Mouse (Mus musculus): Measurements from ENCODE around the gene Stard9.

Stard9 gene

DNA sequence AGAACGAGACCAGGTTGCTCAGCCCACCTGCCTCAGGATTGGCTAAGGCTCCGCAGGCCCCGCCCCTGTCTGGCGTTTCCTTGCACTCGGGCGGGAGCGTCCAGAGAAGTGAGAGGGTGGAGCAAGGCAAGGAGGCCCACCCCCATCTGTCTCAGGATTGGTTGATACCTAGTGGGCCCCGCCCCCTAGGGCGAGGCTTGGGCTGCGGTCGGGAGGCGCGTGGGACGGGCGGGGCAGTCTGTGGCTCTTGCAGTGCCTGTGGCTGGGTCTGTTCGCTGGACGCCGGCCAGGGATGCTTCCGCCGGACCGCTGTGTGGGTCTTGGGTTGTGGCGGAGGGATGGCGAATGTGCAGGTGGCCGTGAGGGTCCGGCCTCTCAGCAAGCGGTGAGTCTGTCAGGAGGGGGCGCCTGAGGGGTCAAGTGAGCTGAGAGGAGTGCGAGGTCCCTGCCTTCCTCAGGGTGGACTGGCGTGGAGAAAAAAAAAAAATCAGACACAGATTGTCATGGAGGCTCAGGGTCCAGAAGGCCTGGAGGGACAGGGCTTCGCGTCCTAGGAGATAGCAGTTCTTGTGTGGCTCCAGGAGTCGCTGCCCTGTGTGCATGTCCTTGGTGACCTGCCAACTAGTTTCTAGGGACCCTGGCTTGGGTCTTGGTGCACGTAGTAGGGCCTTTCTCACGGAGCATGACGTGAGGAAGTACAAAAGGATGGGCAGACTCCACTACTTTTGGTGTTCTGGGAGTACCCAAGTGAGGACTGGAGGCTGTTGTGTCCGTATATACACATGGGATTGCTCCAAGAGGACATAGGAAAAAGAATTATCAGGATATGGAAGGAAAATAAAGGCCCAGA lies at the start of gene Stard9:
Gene Stard9, plus strand, starts transcription at position 236 of the 850 bp plus-strand sequence.
- in situ Hi-C loops (cut with MboI; ENCODE audit: low pct_unique_long_range_greater_than_20kb in 1 of 2, low sequenced_read_pairs in 2 of 2, unreplicated experiment in 1 of 2) = no loop called here

DNA sequence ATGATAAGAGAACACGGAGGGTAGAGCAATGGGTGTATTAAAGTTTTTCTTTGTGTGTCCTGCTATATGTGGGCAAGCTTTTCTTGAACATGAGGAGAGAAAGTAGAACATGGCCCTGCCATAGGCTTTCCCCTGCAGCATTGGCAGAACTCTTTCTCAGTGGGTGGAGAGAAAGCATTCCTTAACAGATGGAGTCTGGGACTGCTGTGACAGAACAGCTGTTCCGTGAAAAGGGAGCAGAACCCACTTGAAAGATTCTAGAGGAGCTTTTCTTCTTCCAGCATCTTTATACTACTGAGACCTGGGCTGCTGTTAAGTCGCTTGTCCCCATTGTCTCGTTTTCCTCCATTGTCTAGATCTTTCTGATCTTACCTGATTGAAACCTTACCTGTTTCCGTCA lies 39.2 kb upstream of the Stard9 start:
- in situ Hi-C loops (cut with MboI; ENCODE audit: low pct_unique_long_range_greater_than_20kb in 1 of 2, low sequenced_read_pairs in 2 of 2, unreplicated experiment in 1 of 2) = no loop called here

DNA sequence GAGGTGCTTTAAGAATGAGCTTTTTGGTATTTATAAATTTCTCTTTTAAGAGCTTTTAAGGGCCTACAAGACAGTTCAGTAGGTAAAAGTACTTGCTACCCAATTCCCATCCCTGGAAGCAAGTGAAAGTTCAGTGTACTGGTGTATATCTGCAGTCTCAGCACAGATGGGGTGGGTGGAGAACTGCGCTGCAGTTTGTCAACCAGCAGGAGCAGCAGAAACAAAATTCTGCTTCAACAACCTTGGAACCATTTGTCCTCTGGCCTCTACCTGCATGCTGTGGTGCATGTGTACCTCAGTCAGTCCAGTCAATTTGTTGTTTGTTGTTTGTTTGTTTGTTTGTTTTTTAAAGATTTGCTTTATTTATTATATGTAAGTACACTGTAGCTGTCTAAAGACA lies 36.7 kb upstream of the Stard9 start:
- in situ Hi-C loops (cut with MboI; ENCODE audit: low pct_unique_long_range_greater_than_20kb in 1 of 2, low sequenced_read_pairs in 2 of 2, unreplicated experiment in 1 of 2) = no loop called here

DNA sequence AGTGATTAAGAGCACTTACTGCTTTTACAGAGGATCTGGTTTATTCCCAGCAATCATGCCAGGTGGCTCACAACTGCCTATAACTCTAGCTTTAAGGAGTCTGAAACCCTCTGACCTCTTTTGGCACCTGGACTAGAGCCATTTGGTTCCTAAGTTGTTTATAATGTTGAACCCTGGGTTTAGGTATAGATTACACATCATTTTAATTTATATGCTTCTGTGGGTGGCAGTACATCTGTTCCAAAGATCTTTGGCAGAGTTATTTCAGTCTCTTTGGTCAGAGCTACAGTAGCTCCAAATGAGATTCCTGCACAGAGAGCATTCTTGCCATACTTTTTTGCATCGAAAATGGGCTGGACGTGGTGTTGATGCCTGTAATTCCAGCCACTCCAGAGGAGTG lies 31.2 kb upstream of the Stard9 start:
- in situ Hi-C loops (cut with MboI; ENCODE audit: low pct_unique_long_range_greater_than_20kb in 1 of 2, low sequenced_read_pairs in 2 of 2, unreplicated experiment in 1 of 2) = no loop called here

DNA sequence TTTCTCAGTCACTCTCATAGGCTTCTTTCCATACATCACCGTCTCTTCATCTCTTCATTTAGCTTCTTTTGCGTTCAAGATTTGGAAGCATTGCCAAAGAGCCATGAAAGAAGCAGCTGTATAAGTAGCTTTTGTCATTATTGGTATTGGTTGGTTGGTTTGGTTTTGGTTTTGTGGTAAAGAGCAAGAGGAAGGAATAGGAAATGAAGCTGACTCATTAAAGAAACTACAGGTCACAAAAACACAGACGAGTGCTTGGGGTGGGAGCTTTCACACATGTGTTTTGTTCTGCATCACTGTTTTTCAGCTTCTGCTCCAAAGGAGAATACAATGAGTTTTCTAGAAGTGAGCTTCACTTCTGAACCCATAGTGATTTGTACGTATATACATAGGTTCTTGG lies 29.4 kb upstream of the Stard9 start:
- in situ Hi-C loops (cut with MboI; ENCODE audit: low pct_unique_long_range_greater_than_20kb in 1 of 2, low sequenced_read_pairs in 2 of 2, unreplicated experiment in 1 of 2) = no loop called here

DNA sequence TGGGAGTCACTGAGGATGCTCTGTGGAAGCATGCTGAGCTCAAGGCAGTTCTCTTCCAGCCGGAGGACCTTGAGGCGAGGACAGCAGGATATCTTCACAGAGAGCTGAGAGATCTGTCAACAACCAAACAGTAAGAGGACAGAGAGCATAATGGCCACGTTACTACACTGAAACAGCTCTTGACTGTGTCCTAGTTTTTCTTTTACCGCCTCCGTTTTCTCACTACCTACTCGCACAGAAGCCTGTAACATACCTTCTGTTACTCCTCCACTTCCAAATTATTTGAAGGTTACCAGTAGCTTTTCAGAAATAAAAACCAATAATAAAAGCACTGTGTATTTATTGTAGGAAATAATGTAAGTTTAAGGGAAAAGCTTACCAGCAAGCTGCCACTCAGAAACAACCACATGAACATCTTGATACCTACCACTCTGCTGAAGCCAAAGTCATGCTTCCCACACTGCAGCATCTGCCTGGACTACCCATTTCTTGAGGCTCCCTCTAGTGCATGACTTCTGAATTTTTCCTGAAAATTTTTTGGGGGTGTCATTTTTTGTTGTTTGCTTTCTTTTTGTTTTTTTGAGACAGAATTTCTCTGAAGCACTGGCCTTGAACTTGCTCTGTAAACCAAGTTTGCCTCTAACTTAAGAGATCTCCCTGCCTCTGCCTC lies 22.8 kb upstream of the Stard9 start:
- in situ Hi-C loops (cut with MboI; ENCODE audit: low pct_unique_long_range_greater_than_20kb in 1 of 2, low sequenced_read_pairs in 2 of 2, unreplicated experiment in 1 of 2) = loop anchor here in 1 of 2 experiments (10.0 kb wide), 1 partner anchor 121 kb away; no protein-coding TSS in a partner anchor

DNA sequence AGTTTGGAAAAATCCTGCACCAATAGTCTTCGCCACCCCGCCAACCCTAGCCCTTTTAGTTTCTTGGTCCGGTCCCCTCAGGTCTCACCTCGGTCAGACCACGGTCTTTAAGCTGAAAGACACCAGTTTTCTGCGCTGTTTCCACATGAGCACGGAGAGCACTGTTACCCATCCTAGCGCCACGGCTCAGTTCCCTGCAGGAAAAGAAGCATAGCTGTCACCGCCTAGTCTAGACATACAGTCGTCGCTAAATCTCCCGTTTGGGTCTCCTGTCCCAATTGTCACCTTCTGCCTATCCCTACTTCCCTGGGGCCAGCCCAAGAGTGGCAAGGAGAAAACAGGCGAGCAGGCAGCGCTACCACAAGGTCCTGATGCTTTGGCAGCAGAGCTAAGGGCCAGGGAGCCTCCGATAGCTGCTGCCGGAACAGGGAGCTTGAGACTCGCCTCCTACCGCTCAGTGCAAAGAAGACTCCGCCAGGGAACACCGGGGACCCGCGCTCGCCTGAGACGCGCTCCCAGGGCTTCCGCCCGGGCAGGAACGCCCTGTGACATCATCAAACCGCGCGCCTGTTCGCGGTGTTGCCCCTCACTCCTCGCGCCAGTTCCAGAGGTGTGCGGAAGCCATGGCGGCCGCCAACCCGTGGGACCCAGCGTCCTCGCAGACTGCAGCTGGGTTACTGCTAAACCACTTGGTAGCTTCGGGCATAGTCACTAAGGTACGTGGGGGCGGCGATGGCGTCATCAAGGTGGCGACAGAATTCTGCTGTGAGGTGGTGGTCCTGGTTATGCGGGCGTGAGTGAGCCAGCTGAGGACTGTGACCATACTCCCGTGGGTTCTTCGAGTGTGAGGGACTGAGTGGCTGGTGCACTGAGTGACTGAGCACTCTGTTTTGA lies 19.8 kb upstream of the Stard9 start, which contains the start of the genes Haus2 and Lrrc57:
Gene Haus2, plus strand, starts transcription at position 554 of the 894 bp plus-strand sequence.
Gene Lrrc57, minus strand, starts transcription at position 691 of the 894 bp plus-strand sequence.
- in situ Hi-C loops (cut with MboI; ENCODE audit: low pct_unique_long_range_greater_than_20kb in 1 of 2, low sequenced_read_pairs in 2 of 2, unreplicated experiment in 1 of 2) = loop anchor here in 1 of 2 experiments (10.0 kb wide), 1 partner anchor 124 kb away; no protein-coding TSS in a partner anchor

DNA sequence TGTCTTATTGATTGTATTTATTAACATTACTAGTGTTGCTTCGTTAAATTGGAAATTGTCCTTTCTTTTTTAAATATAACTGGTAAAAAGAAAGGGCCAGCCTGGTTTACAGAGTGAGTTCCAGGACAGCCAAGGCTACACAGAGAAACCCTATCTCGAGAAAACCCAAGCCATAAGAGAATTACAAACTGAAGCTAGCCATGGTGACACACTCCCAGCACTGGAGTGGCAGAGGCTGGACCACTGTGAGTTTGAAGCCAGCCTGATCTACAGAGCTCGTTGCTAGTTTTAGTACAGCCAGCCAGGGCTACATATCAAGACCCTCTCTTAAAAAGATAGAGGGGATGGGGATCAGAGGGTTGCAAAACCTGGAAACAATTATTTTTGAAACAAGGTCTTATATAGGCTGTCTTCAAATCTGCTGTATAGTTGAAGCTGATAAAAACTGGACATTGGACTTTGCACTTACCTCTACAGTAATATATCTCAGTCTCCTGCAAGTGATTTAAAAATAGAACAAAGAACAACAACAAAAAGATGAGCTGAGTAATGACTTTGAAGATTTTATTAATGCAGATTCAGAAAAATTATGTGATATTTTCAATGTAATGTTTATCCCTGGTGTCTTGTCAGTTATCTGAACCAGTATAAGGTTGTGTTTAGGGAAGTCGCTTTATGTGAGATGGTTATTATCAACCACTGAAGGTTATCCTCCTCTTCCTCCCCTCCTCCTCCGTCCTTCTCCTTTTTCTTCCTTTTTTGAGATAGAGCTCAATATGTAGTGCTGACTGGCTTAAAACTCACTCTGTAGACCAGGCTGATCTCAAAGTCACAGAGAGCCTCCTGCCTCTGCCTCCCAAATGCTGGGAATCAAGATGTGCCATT lies 12.4 kb upstream of the Stard9 start:
- in situ Hi-C loops (cut with MboI; ENCODE audit: low pct_unique_long_range_greater_than_20kb in 1 of 2, low sequenced_read_pairs in 2 of 2, unreplicated experiment in 1 of 2) = no loop called here

DNA sequence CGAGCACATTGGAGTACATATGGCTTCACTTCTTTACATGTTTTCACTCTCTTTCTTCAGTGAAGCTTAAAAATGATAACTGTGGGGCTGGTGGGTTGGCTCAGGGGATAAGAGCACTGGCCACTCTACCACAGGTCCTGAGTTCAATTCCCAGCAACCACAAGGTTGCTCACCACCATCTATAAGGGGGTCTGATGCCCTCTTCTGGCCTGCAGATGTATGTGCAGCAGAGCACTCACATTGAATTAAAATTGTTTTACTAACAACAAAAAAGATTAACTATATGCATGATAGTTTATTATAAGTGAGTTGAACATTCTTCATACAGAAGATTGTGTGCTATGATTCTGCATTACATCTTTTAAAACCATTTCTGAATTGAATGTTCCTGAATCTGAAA lies 9.4 kb upstream of the Stard9 start:
- in situ Hi-C loops (cut with MboI; ENCODE audit: low pct_unique_long_range_greater_than_20kb in 1 of 2, low sequenced_read_pairs in 2 of 2, unreplicated experiment in 1 of 2) = no loop called here

DNA sequence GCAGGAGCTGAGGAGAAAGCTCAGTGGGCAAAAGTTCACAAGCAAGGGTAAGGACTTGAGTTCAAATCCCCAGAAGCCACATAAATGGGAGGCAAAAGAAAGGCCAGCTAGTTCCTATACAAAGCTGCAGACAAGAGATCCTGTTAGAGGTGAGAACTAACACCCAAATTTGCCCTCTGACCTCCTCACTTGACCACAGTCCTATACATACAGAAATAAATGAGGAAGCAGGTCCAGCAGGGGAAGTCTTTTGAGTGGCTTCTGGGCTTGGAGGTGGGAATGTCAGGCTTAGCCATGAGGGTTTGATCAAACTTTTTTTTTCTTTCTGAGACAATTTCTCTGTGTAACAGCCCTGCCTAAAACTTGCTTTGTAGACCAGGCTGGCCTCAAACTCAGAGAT lies 6.0 kb upstream of the Stard9 start:
- in situ Hi-C loops (cut with MboI; ENCODE audit: low pct_unique_long_range_greater_than_20kb in 1 of 2, low sequenced_read_pairs in 2 of 2, unreplicated experiment in 1 of 2) = no loop called here

DNA sequence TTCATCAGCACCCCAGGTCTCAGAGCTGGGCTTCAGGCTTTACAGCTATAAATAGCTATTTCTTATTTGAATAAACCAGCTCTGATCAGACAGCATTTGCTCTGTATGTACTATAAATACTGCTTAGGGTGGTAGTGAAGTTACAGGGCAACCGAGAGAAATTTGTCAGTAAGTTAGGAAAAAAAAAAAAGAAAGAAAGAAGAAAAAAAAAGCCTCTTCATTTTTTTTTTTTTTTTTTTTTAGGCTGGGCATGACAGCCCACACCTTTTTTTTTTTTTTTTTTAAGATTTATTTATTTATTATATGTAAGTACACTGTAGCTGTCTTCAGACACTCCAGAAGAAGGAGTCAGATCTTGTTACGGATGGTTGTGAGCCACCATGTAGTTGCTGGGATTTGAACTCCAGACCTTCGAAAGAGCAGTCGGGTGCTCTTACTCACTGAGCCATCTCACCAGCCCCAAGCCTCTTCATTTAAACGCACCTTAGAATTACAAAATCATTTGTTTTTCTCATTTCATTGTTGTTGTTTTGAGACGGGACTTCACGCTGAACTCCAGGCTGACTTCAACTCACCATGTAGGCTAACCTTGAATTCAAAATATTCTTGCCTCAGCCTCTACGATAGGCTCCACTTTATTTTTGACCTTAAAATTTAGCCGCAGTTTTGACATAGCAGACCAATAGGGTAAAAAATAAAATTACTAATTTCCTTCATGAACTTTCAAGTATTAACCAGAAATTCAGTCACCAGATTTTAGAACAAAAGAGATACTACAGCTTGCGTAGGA lies 650 bp upstream of the Stard9 start:
- in situ Hi-C loops (cut with MboI; ENCODE audit: low pct_unique_long_range_greater_than_20kb in 1 of 2, low sequenced_read_pairs in 2 of 2, unreplicated experiment in 1 of 2) = no loop called here

DNA sequence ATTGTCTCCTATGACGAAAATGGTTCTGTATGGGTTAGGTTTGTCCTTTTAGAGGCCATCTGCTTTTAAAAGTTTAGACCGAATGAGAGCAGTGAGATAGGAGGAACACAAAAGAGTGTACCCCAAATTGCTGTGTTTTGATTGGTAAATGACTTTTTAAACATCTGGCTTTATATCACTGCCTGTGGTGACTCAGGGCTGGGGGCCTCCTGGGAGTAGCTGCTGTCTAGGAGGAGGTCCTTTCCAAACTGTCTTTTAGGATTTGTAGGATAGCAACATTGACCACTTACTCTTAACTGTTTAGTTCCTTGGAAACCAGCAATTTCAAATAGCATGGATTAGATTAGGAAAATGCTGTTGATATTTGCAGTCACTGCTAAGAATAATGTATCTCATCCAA lies 1.3 kb downstream of the Stard9 start:
- in situ Hi-C loops (cut with MboI; ENCODE audit: low pct_unique_long_range_greater_than_20kb in 1 of 2, low sequenced_read_pairs in 2 of 2, unreplicated experiment in 1 of 2) = no loop called here

DNA sequence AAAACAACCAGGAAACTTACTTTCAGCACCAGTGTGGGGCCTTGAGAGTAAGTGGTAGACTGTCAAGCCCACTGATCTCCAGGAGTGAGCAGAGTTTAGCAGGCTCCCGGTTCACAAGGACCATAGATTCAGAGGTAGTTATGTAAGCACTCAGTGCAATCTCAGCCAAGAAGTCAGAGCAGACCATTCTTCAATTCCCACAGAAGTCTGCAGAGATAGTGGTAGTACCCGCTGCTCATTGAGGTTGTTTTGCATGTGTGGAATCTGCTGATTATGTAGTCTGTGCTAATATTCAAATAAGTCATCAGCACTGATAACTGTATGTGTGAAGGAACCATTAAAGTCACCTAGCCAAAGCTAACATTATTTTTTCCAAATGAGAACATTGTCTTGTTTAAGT lies 1.7 kb downstream of the Stard9 start:
- in situ Hi-C loops (cut with MboI; ENCODE audit: low pct_unique_long_range_greater_than_20kb in 1 of 2, low sequenced_read_pairs in 2 of 2, unreplicated experiment in 1 of 2) = no loop called here

DNA sequence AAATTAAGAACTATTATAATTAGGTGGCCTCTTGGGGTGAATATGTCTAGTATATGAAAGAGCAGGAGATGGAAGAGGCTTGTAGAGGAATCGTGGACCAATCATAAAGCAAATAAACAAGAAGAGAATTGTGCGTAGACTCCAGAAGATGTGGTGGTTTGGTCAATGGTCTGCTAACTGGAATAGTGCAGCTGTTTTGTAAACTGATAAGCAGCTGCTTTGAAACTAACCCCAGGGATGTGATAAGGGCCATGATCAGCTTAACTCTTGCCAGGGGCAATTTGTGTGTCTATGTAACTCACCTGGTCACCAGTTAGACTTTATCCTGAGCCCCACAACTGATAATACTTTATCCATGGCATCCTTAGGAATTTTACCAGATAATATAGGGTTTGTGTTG lies 2.6 kb downstream of the Stard9 start:
- in situ Hi-C loops (cut with MboI; ENCODE audit: low pct_unique_long_range_greater_than_20kb in 1 of 2, low sequenced_read_pairs in 2 of 2, unreplicated experiment in 1 of 2) = no loop called here

DNA sequence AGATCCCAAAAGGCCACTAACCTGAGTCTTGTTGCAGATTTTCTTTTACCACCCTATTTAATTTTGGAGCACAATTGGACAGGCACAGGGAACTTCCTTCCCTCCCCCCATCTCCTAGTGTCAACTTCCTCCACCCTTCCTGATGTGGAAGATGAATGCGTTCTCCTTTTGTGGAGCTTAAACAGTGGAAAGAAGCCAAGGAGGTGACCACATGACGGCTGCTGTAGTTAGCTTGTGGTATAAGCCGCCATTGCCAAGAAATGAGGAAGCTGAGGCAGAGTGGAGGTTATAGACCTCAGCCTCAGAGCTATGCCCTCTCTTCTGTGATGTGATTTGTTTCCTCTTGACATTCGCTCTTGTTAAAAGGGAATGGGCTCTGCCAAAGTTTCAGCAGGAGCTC lies 3.0 kb downstream of the Stard9 start:
- in situ Hi-C loops (cut with MboI; ENCODE audit: low pct_unique_long_range_greater_than_20kb in 1 of 2, low sequenced_read_pairs in 2 of 2, unreplicated experiment in 1 of 2) = no loop called here

DNA sequence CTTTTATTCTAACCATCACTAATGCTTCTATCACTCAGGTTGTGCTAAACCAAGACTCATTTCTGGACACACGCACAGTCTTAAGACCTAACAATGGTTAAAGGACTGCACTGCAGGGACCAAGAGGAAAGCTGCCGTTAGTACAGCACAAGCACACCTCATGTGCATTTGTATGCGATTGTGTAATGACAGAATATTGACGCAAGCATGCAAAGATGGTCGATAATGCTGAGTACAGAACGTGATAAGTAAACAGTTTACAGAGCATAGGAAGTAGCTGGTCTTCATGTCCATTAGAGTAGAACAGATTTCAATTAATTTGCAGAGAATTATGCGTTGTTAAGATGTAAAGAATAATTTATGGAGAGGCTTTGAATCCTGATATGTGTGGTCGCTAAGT lies 11.9 kb downstream of the Stard9 start:
- in situ Hi-C loops (cut with MboI; ENCODE audit: low pct_unique_long_range_greater_than_20kb in 1 of 2, low sequenced_read_pairs in 2 of 2, unreplicated experiment in 1 of 2) = no loop called here

DNA sequence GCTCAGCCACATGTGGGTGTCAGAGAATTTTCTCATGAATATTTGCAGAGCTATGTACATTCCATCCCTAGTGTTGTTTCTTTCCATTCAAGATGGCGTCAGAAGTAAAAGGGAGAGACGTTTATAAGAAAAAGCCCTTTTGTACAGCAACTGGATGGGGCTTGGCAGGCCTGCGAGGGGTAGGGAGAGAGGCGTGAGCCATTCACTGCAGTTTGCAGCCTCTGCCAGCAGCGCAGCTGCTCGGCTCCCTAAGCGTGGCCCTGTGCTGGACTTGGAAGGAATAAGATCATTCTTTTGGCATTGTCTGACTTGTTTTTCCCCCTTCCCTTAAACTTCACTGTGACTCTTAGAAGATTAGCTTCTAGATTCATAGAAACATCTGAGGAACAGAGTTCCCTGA lies 14.9 kb downstream of the Stard9 start:
- in situ Hi-C loops (cut with MboI; ENCODE audit: low pct_unique_long_range_greater_than_20kb in 1 of 2, low sequenced_read_pairs in 2 of 2, unreplicated experiment in 1 of 2) = no loop called here
